Mouse (Mus musculus): ENCODE results near the gene Gm14399. TPM values are rescaled to one million over a fixed set of nuclear protein-coding genes. Genes with fewer than 3 reads are reported as not detected.
"Not testable (repeated sequence)": the region's sequence is repeated elsewhere in the genome, so short reads cannot be mapped to it uniquely, and the experiment has no call there.

Gene Gm14399
- polyA plus RNA-seq (2012): not detected in 2 replicates

- H3K36me3 ChIP-seq (ENCODE audit: control insufficient read depth); H3K4me1 ChIP-seq (ENCODE audit: control insufficient read depth); H3K9me3 ChIP-seq (ENCODE audit: control insufficient read depth, low read length); H3K27me3 ChIP-seq (ENCODE audit: control insufficient read depth): not testable (repeated sequence)
- peak within 1 kb of the TSS; percentile 43 for H3K4me3 ChIP-seq (replicated peaks)
Measured at GRCm38 (mm10) chr2:175141993-175142295, at the start of gene Gm14399. Gene Gm14399 (minus strand): TSS chr2:175142012.

GRCm38 (mm10) chr2:175179008-175179407 lies 37.2 kb upstream of the Gm14399 start:
- not testable (repeated sequence) for H3K4me1 ChIP-seq (ENCODE audit: control insufficient read depth); H3K27me3 ChIP-seq (ENCODE audit: control insufficient read depth); H3K4me3 ChIP-seq (replicated peaks); H3K36me3 ChIP-seq (ENCODE audit: control insufficient read depth)
- peaks cover 10% of the 10 kb centered on the region for H3K9me3 ChIP-seq (ENCODE audit: control insufficient read depth, low read length)

GRCm38 (mm10) chr2:175176312-175176711 lies 34.5 kb upstream of the Gm14399 start:
- H3K9me3 ChIP-seq (ENCODE audit: control insufficient read depth, low read length): peaks cover 15% of the 10 kb centered on the region

GRCm38 (mm10) chr2:175175401-175176180 lies 33.8 kb upstream of the Gm14399 start, which contains the start of gene Gm14443:
Gene Gm14443 (minus strand): TSS chr2:175175871.
- H3K9me3 ChIP-seq (ENCODE audit: control insufficient read depth, low read length): peaks cover 15% of the 10 kb centered on the region
- H3K4me3 ChIP-seq (replicated peaks); H3K36me3 ChIP-seq (ENCODE audit: control insufficient read depth); H3K27me3 ChIP-seq (ENCODE audit: control insufficient read depth); H3K4me1 ChIP-seq (ENCODE audit: control insufficient read depth): not testable (repeated sequence)

More at GRCm38 (mm10) chr2:175176312-175176711, 34.5 kb upstream of the Gm14399 start:
- H3K36me3 ChIP-seq (ENCODE audit: control insufficient read depth): no peaks in the 10 kb centered on the region
- no peak overlapping the region for H3K4me3 ChIP-seq (replicated peaks)
- H3K27me3 ChIP-seq (ENCODE audit: control insufficient read depth): no peaks in the 10 kb centered on the region
- no peak for TF ChIP-seq TAL1 (IDR thresholded peaks at IDR 0.05; ENCODE audit: low read length)
- no peaks in the 10 kb centered on the region for H3K4me1 ChIP-seq (ENCODE audit: control insufficient read depth)

- H3K4me3 ChIP-seq (replicated peaks); H3K36me3 ChIP-seq (ENCODE audit: control insufficient read depth); H3K27me3 ChIP-seq (ENCODE audit: control insufficient read depth); H3K4me1 ChIP-seq (ENCODE audit: control insufficient read depth): not testable (repeated sequence)
- H3K9me3 ChIP-seq (ENCODE audit: control insufficient read depth, low read length): peaks cover 15% of the 10 kb centered on the region
Measured at GRCm38 (mm10) chr2:175174058-175174457, 32.2 kb upstream of the Gm14399 start.

- not testable (repeated sequence) for H3K4me1 ChIP-seq (ENCODE audit: control insufficient read depth); H3K4me3 ChIP-seq (replicated peaks); H3K27me3 ChIP-seq (ENCODE audit: control insufficient read depth); H3K36me3 ChIP-seq (ENCODE audit: control insufficient read depth)
- peaks cover 13% of the 10 kb centered on the region for H3K9me3 ChIP-seq (ENCODE audit: control insufficient read depth, low read length)
Measured at GRCm38 (mm10) chr2:175172906-175173595, 31.2 kb upstream of the Gm14399 start.

- H3K27me3 ChIP-seq (ENCODE audit: control insufficient read depth): no peaks in the 10 kb centered on the region
- TF ChIP-seq GATA1 (IDR thresholded peaks at IDR 0.05; ENCODE audit: low read length): no peak
- TF ChIP-seq TAL1 (IDR thresholded peaks at IDR 0.05; ENCODE audit: low read length): no peak
- H3K4me3 ChIP-seq (replicated peaks): no peak overlapping the region
- peaks cover 13% of the 10 kb centered on the region for H3K9me3 ChIP-seq (ENCODE audit: control insufficient read depth, low read length)
- H3K4me1 ChIP-seq (ENCODE audit: control insufficient read depth): no peaks in the 10 kb centered on the region
- H3K36me3 ChIP-seq (ENCODE audit: control insufficient read depth): no peaks in the 10 kb centered on the region
Measured at GRCm38 (mm10) chr2:175172123-175172522, 30.3 kb upstream of the Gm14399 start.

- not testable (repeated sequence) for H3K27me3 ChIP-seq (ENCODE audit: control insufficient read depth); H3K36me3 ChIP-seq (ENCODE audit: control insufficient read depth); H3K4me3 ChIP-seq (replicated peaks); H3K4me1 ChIP-seq (ENCODE audit: control insufficient read depth)
- peaks cover 12% of the 10 kb centered on the region for H3K9me3 ChIP-seq (ENCODE audit: control insufficient read depth, low read length)
Measured at GRCm38 (mm10) chr2:175166870-175167269, 25.1 kb upstream of the Gm14399 start.

GRCm38 (mm10) chr2:175165110-175165509 lies 23.3 kb upstream of the Gm14399 start:
- peaks cover 13% of the 10 kb centered on the region for H3K9me3 ChIP-seq (ENCODE audit: control insufficient read depth, low read length)
- not testable (repeated sequence) for H3K36me3 ChIP-seq (ENCODE audit: control insufficient read depth); H3K4me3 ChIP-seq (replicated peaks); H3K27me3 ChIP-seq (ENCODE audit: control insufficient read depth); H3K4me1 ChIP-seq (ENCODE audit: control insufficient read depth)

GRCm38 (mm10) chr2:175161438-175161837 lies 19.6 kb upstream of the Gm14399 start:
- not testable (repeated sequence) for H3K4me1 ChIP-seq (ENCODE audit: control insufficient read depth); H3K36me3 ChIP-seq (ENCODE audit: control insufficient read depth); H3K4me3 ChIP-seq (replicated peaks); H3K27me3 ChIP-seq (ENCODE audit: control insufficient read depth)
- peaks cover 20% of the 10 kb centered on the region for H3K9me3 ChIP-seq (ENCODE audit: control insufficient read depth, low read length)
